Mouse (Mus musculus) v-Abl transformed pro-B cells (cell line): Measurements from ENCODE around the gene Capzb.

Source experiments
- in situ Hi-C, 2 experiments: fragments of 400-800 bp; cut with MboI; formaldehyde crosslinking; loops; one replicate each; pipeline ENCODE4 v1.15.1; 2025; ENCODE audit not compliant: unreplicated experiment in 2 of 2

Capzb gene

GRCm38 (mm10) chr4:139289017-139289416 is 96.3 kb downstream of the Capzb start:
- in situ Hi-C loops: loop anchor here (5.0 to 25.0 kb wide), 4 partner anchors 43 to 352 kb away; no protein-coding TSS in a partner anchor

DNA sequence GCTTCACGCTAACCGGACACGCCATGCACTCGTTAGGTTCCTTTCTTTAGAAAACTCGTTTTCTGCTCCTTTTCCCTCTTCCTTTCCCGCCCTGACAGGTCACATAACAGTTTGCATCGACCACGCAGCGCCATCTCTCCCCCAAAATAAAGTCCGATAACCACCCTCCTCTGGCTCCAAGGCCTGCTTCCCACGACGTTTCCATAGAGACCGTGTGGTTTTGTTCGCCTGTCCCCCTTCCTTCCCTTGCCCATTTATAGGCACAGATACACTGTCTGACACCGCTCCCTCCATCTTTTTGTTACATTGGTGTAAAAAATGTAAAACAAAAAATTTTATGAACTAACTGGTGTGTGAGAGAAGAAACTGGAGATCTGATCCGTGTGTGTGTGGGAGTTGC is 98.4 kb downstream of the Capzb start:
- in situ Hi-C loops: loop anchor here in 1 of 2 experiments (5.0 to 25.0 kb wide), 2 partner anchors 41 to 354 kb away; no protein-coding TSS in a partner anchor

DNA sequence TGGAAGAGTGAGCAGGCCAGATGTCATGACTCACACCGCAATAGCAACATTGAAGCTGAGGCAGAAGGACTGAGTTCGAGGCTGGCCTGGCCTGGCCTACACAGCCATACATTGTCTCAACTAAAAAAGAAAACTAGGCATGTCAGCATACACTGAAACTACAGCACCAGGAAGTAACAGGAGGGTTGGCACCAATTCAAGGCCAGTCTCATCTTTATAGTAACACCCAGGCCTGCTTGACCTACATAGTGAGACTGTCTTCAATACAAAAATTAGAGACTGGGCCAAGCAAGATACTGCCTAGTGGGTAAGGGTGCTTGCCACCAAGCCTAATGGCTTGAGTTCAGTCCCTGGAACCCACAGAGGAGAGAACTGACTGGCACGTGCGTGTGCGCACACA is 99.3 kb downstream of the Capzb start:
- in situ Hi-C loops: loop anchor here in 1 of 2 experiments (5.0 to 25.0 kb wide), 2 partner anchors 40 to 355 kb away; no protein-coding TSS in a partner anchor

DNA sequence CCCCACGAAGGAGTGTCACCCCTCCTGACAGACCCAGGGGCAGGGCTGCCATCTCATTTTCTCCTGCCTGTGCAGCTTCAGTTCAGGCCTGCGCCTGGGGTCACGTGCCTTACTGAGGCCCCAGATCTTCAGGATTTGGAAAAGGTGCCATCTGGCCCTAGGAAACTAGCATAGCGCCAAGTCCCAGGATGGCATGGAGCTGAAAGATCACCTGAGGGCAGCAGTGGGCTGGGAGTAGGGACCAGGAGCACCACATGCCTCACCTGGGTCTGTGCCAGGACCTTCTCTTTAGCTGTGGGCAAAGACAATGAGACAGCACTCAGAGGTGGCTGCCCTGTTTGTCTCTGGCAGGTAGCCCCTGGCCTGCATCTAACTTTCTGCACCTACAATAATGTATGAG is 104.9 kb downstream of the Capzb start:
- in situ Hi-C loops: loop anchor here in 1 of 2 experiments (25.0 kb wide), 1 partner anchor 360 kb away; no protein-coding TSS in a partner anchor

DNA sequence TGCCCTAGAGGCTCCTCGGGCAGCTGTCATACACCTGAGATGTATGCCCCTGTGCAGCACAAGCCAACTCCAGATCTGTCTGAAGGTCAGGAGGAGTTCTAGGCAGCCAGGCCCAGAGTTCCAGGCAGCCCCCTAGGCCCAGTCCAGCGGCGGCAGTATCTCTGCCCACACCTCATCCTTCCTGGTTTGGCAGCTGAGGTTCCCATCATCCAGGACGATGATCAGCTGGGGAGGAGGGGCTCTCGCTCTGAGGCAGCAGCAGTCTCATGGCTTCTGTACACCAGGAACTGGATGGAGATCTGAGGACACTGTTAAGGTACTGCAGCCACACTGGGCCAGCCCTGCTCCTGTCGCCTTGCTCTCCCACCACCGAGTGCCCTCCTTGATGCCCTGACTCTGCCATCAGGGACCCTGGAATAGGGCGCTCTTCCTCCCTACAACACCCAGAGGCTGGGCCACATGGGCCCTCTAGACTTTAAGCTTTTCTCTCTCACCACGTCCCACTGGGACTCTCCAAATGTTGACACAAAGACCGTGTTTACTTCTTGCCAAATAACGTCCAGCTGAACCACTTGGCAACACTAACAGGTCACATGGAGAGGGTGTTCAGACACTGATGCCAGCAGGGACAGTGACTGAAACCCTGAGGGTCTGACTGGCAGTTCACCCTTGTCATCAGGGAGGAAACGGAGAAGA is 106.1 kb downstream of the Capzb start:
- in situ Hi-C loops: loop anchor here in 1 of 2 experiments (25.0 kb wide), 1 partner anchor 362 kb away; no protein-coding TSS in a partner anchor

DNA sequence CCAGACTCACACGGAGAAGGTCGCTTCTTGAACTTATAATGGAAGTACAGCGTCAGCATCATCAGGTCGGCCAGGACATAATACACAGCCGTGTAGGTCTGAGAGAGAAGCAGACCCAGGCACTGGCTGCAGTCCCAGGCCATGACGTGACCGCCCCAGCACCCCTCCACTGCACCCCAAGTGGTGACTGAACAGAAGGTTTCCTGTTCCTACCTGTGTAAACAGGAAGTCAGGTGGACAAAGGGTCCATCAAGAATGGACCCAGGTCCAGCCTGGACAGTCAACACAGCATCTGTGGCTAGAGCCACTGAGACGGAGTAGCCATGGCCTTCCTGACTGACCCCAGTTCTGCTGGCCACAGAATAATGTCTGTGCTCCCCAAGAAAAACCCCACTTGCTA is 109.1 kb downstream of the Capzb start:
- in situ Hi-C loops: no loop called here

DNA sequence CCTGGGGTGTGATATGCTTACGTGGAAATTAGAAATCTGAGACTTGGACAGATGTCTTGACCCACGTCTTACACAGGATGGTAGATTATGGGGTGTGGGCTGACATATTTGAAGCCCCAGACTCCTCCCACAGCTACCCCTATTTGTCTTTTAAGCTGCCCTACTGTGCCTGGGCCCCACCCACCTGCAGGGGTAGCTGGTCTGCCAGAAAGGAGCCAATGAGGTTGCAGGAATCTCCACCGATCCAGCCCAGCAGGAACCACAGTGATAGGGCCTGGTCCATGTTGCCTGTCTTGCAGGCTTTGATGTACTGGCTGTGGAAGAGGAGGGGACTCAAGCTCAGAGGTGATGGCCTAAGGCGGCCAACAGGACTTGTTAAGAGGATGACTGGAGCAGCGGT is 109.5 kb downstream of the Capzb start:
- in situ Hi-C loops: no loop called here

GRCm38 (mm10) chr4:139305521-139305920 is 112.8 kb downstream of the Capzb start:
- in situ Hi-C loops: no loop called here

DNA sequence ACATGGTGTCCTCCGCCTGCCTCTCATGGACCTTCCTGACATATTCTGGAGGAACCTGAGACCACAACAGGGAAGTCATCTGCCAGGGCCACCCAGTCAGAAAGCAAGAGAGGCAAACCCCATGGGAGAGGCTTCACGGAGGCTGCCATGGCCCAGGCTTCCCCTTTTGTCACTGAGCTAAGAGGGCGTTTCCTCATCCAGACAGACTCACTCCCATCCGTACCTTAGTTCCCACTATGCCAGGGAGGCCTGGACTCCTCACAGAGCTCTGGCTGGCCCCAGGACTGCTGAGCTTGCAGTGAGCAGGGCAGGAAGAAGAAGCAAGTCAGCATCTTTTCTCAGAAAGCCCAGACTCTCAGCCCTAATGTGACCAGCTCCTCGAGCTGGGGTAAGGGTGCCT is 115.2 kb downstream of the Capzb start:
- in situ Hi-C loops: no loop called here

DNA sequence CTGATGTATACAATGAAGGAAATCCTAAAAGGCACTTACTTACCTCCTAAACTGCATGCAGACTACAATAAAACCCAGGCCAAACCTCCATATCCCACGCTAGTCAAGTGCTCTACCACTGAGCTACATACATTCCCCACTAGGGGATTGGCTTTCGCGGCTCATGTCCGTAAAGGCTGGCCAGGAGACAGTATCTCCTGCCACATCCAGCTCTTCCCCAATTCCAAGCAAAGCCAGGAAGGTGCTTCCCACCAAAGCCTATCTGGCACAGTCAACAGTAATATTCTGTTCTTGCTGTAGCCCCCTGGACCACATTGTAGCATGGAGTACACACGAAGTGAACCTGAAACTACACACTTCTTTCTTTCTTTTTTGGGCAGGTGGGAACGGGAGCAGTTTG is 117.0 kb downstream of the Capzb start:
- in situ Hi-C loops: no loop called here

DNA sequence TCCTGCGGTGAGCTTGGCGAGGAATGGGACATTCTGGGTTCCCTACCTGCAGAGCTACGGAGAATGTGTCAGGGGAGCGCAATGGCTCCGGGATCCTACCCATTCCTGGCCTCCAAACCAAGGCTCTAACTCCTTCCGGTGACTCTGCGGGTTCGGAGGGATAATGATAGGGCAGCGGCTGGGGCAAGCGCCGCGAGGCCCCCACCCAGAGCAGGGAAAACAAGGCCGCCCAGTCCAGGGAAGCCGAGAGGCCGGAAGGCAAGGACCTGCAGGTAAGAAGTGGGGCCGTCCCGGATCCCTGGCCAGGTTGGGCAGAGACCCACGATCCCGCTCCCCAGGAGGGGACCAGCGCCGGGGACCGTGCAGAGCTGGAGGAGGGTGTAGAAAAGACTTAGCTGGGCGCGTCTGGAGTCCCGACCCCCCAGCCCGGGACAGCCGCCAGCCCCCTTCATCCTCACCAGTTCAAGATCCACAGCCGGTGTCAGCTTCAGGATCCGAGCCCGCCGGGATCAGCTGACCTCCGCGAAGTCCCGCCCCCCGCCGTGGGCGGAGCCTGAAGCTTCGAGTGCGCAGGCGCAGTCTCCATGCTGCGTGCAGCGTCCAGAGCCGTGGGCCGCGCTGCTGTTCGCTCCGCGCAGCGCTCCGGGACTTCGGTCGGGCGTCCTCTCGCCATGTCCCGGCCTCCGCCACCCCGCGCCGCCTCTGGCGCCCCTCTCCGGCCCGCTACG is 117.6 kb downstream of the Capzb start, which contains the start of the genes Pqlc2 and Akr7a5:
Gene Pqlc2, minus strand, starts transcription at position 538 of the 728 bp plus-strand sequence.
Gene Akr7a5, plus strand, starts transcription at position 574 of the 728 bp plus-strand sequence.
- in situ Hi-C loops: no loop called here

DNA sequence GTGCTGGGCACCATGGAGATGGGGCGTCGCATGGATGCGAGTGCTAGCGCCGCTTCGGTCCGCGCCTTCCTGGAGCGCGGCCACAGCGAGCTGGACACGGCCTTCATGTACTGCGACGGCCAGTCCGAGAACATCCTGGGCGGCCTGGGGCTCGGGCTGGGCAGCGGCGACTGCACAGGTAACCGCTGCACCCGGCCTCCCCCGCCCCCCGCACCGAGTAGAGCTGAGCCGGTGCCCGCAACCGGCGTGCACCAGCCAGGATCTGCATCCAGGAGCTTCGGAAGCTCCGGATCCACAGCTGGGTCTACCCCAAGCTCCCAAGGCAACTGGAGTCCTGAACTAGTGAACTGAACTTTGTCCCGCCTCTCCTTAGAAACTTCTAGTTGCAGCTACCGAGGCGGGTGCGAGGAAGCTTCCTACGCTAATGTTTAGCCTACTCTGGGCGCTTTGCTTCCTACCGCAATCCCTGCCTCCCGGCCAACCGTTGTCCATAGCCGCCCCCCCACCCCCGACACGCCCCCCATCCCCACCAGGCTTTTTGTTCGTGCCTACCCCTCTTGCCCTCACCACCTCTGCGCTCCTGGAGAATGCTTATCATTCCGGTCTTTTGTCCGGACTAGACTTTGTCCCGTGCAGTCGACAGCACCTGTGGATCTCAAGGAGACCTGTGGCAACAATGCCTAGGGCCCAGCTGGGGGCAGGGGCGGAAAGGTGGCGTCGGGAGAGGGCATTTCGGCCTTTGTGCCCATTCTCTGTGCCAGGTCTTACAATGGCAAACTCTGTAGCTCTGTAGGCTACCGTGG is 118.4 kb downstream of the Capzb start:
- in situ Hi-C loops: no loop called here

- in situ Hi-C loops: no loop called here
Measured at GRCm38 (mm10) chr4:139311707-139312106, 119.0 kb downstream of the Capzb start.

DNA sequence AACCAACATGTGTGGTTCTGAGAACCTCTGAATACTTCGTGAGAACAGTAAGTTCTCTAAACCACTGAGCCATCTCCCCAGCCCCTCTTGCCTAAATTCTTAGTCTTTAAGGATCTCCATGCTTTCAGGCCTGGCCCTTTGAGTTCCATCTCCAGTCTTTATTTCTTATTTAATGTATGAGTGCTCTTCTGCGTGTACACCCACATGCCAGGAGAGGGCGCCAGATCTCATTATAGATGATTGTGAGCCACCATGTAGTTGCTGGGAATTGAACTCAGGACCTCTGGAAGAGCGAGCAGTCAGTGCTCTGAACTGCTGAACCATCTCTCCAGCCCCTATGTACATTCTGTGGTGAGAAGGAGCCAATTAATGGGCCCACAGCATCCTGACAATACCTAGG is 119.9 kb downstream of the Capzb start:
- in situ Hi-C loops: no loop called here

- in situ Hi-C loops: no loop called here
Measured at GRCm38 (mm10) chr4:139318449-139318848, 125.8 kb downstream of the Capzb start.

DNA sequence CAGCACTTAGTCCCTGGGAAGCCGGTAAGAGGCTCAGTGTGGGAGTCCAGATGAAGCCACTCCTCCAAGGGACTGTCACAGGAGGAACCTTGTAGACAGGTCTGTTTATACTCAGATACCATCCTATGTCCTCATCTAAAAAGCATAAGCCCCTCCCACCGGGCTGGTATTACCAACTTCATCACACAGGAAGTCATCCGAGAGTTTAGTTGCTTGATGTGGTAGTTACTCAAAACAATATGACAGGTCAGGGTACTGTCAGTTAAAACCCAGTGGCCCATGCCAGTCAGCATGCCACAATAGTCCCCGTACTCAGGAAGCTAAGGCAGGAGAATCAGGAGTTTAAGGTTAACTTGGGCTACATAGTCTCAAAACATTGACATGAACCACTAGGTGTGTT is 127.0 kb downstream of the Capzb start:
- in situ Hi-C loops: no loop called here

DNA sequence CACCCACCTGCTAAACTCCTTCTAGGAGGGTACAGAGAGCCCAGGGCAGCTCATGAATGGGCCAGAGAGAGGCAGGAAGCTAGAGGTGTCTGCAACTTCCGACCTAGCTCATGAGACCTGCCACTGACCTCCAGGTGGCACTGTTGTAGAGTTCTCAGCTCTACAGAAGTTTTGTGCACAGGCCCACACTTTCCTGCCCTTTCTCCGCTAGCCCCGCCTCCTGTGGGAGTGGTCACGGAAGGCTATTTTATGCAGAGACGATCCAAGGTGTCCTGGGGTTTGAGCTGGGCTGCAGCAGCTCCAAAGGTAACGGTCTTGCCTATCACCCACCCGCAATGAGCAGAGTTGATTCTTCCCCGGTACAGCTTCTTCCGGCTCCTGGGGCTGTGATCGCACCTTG is 137.9 kb downstream of the Capzb start:
- in situ Hi-C loops: loop anchor here (5.0 kb wide), 2 partner anchors 38 to 43 kb away; no protein-coding TSS in a partner anchor

DNA sequence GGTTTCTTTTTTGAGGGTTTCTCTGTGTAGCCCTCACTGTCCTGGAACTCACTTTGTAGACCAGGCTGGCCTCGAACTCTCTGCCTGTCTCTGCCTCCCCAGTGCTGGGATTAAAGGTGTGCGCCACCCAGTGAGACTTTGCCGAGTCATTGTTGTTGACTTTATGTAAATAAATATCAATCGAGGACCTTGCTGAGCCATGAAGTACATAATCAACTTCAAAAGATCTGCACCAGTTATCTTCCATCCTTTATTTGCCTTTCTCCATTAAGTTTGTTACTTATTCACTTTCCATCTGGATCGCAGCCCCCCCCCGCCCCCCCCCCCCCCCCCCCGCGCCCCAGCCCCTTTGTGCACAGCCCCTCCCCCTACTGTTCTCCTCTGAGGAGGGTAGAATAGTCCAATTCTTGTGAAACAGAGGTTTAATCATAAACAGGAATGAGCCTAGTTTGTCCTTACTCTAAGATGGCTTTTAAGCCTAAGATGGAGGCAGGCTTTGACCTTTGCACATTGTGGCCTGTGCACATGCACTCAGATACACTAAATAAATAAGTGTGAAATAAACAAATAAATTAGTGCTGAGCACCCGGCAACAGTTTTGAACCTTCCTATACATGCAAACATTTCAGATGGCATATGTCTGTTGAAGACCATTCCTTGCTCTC is 142.1 kb downstream of the Capzb start:
- in situ Hi-C loops: loop anchor here (5.0 kb wide), 2 partner anchors 42 to 47 kb away; no protein-coding TSS in a partner anchor

- in situ Hi-C loops: no loop called here
Measured at GRCm38 (mm10) chr4:139335507-139335906, 142.8 kb downstream of the Capzb start.

DNA sequence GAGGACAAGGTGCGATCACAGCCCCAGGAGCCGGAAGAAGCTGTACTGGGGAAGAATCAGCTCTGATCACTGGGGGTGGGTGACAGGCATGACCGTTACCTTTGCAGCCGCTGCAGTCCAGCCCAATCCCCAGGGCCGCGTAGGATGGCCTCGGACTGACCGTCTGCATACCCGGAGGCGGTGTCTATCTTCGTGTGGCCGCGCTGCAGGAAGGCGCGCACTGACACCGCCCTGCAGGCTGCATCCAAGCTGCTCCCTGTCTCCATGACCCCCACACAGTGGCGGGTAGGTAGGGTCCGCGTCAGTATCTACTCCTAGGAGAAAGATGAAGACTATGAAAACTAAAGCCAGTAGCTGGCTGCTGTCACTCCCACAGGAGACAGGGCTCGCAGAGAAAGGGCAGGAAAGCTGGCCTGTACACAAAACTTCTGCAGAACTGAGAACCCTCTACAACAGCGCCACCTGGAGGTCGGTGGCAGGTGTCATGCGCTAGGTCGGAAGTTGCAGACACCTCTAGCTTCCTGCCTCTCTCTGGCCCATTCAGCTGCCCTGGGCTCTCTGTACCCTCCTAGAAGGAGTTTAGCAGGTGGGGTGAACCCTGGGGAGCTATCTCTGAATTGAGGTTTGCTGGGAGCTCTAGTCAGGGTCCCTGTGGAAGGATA is 144.3 kb downstream of the Capzb start:
- in situ Hi-C loops: no loop called here
